Mouse (Mus musculus): ENCODE results near the gene Crybg3.

GRCm38 (mm10) chr16:59615675-59616074 is 14.9 kb upstream of the Crybg3 start:
- TF ChIP-seq CTCF (IDR thresholded peaks at IDR 0.05; ENCODE audit: control insufficient read depth, insufficient read depth, insufficient replicate concordance, low read depth, low read length), result no peak
- no peak for TF ChIP-seq POLR2A (IDR thresholded peaks at IDR 0.05; ENCODE audit: control insufficient read depth, low read depth, low read length)

Measured in testis, adult 2 months (tissue).